Mouse (Mus musculus) hindbrain, embryonic 11.5 days (tissue): ENCODE results near the gene Ank3. TPM values are rescaled to one million over a fixed set of nuclear protein-coding genes. Genes with fewer than 3 reads are reported as not detected.

Experiments used
- ATAC-seq: fragments of 200-750 bp; cut with Nextera tagmentation; 2 replicates; pipeline ENCODE4 v1.8.0; 2017; ENCODE audit warnings: mild to moderate bottlenecking, moderate TSS enrichment, moderate library complexity; ENCODE audit not compliant: low FRiP score
- DNase-seq: peaks from one replicate; pipeline ENCODE4 v3.0.0-alpha.2; 2015; ENCODE audit warnings: low spot score
- H3K27ac ChIP-seq: fragments of 300-500 bp; sonication (generic); 2 replicates; pipeline ENCODE4 v1.5.1; 2014; ENCODE audit warnings: mild to moderate bottlenecking, low read depth, low read length
- H3K27me3 ChIP-seq: fragments of 300-500 bp; sonication (generic); 2 replicates; pipeline ENCODE4 v1.6.1; 2014; ENCODE audit warnings: mild to moderate bottlenecking, low read length, moderate library complexity, mixed read lengths; ENCODE audit not compliant: control insufficient read depth, insufficient read depth
- H3K36me3 ChIP-seq: fragments of 300-500 bp; sonication (generic); 2 replicates; pipeline ENCODE4 v1.6.1; 2014; ENCODE audit warnings: mild to moderate bottlenecking, low read length, moderate library complexity, mixed read lengths; ENCODE audit not compliant: control insufficient read depth, insufficient read depth
- H3K4me1 ChIP-seq: fragments of 300-500 bp; sonication (generic); replicated peaks from 2 replicates; pipeline ENCODE4 v1.6.1; 2014; ENCODE audit warnings: low read length, mixed read lengths; ENCODE audit not compliant: control insufficient read depth, insufficient read depth
- H3K4me2 ChIP-seq: fragments of 300-500 bp; sonication (generic); replicated peaks from 2 replicates; pipeline ENCODE4 v1.6.1; 2014; ENCODE audit warnings: mild to moderate bottlenecking, low read depth, low read length
- H3K4me3 ChIP-seq: fragments of 300-500 bp; sonication (generic); 2 replicates; pipeline ENCODE4 v1.5.1; 2014; ENCODE audit warnings: low read depth, low read length
- H3K9ac ChIP-seq: fragments of 300-500 bp; sonication (generic); 2 replicates; pipeline ENCODE4 v1.6.1; 2014; ENCODE audit warnings: low read depth, low read length
- H3K9me3 ChIP-seq: fragments of 300-500 bp; sonication (generic); 2 replicates; pipeline ENCODE4 v1.6.1; 2016; ENCODE audit warnings: low read length; ENCODE audit not compliant: control insufficient read depth
- WGBS: fragments of 180-500 bp; shearing (Covaris S2); extraction: QIAGEN DNeasy Blood & Tissue Kit; methylation state at CpG from one replicate; pipeline ENCODE4 v1.1.7; 2014; 5-methylcytosine and 5-hydroxymethylcytosine counted together
- polyA plus RNA-seq: library from polyadenylated mRNA; unstranded; fragments of >200 nt; fragmentation: Nextera tagmentation; extraction: Ambion mirVana; gene quantifications from 2 replicates; pipeline ENCODE4 v1.2.1, GENCODE M21; 2014

Gene Ank3
- polyA plus RNA-seq, 1 experiment from 2014 or later = 97.7 TPM

DNA sequence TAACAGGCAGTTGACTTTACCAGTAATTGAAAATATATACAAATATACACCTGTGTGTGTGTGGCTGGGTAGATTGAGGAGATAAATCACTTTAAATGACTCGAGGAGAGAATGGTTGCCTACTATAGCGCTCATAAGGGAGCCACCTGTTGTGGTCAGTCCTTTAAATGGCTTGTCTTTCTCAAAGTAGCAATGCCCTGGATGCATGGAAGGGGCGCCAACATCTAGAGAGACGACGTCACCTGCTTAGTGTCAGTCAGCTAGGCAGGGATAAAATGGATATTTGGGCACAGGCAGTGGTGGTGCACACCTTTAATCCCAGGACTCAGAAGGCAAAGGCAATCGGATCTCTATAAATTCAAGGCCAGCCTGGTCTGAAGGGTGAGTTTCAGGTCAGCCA is 29.3 kb upstream of the Ank3 start:
- ATAC-seq (no peak), DNase-seq (no peak)
- Histone ChIP-seq H3K27ac (no peak overlapping the region), H3K4me2 (no peak overlapping the region), H3K4me3 (no peak overlapping the region), H3K9ac (no peak overlapping the region), H3K9me3 (no peaks in the 10 kb centered on the region), H3K27me3 (no peaks in the 10 kb centered on the region), H3K36me3 (no peaks in the 10 kb centered on the region), H3K4me1 (no peaks in the 10 kb centered on the region)
- 87% methylated on average over 6 of the region's 6 CpGs for WGBS

DNA sequence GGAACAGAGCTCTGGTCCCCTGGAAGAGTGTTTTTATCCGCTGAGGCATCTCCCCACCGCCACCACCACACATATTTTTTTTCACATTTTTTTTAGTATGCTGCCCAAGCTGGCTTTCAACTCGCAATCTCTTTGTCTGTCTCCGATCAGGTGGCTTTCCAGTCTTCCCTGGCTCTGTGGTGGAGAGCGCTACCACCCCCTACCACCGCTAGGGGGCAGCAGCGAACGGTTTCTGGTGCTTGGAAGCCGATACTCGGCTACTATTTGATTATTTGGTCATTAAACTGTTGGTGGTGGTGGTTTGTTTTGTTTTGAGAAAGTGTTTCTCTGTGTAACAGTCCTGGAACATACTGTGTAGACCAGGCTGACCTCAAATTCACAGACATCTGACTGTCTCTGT is 27.1 kb upstream of the Ank3 start:
- DNase-seq = peak; percentile 77
- H3K4me1 ChIP-seq = no peaks in the 10 kb centered on the region
- WGBS = 13% methylated on average over 10 of the region's 10 CpGs
- no peak overlapping the region for H3K4me2 ChIP-seq
- H3K27ac ChIP-seq = no peak overlapping the region
- no peaks in the 10 kb centered on the region for H3K36me3 ChIP-seq
- no peaks in the 10 kb centered on the region for H3K9me3 ChIP-seq
- H3K27me3 ChIP-seq = no peaks in the 10 kb centered on the region
- no peak overlapping the region for H3K9ac ChIP-seq
- no peak overlapping the region for H3K4me3 ChIP-seq
- ATAC-seq = no peak

DNA sequence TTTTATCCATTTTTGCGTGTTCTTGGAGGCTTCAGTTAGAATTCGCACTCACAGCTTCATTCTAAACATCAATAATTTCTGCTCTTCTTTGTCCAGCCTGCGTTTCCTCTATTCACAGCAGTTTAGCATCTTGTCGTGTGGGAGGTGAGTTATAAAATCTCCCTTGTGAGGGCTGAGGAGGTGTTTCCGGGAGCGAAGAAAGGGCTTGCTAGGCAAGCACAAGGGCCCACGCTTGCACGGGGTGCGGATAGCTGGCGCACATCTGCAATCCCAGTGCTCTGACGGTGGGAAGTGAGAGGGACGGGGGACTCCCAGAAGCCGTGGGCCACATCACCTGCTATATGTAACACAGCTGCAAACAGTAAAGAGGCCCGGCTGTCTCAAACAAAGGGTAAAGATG is 26.5 kb upstream of the Ank3 start:
- DNase-seq (no peak), ATAC-seq (no peak)
- no peaks in the 10 kb centered on the region for H3K36me3 ChIP-seq
- no peak overlapping the region for H3K27ac ChIP-seq
- H3K4me3 ChIP-seq = no peak overlapping the region
- H3K27me3 ChIP-seq = no peaks in the 10 kb centered on the region
- H3K4me2 ChIP-seq = no peak overlapping the region
- H3K9ac ChIP-seq = no peak overlapping the region
- H3K4me1 ChIP-seq = no peaks in the 10 kb centered on the region
- WGBS = 89% methylated on average over 14 of the region's 14 CpGs
- no peaks in the 10 kb centered on the region for H3K9me3 ChIP-seq

DNA sequence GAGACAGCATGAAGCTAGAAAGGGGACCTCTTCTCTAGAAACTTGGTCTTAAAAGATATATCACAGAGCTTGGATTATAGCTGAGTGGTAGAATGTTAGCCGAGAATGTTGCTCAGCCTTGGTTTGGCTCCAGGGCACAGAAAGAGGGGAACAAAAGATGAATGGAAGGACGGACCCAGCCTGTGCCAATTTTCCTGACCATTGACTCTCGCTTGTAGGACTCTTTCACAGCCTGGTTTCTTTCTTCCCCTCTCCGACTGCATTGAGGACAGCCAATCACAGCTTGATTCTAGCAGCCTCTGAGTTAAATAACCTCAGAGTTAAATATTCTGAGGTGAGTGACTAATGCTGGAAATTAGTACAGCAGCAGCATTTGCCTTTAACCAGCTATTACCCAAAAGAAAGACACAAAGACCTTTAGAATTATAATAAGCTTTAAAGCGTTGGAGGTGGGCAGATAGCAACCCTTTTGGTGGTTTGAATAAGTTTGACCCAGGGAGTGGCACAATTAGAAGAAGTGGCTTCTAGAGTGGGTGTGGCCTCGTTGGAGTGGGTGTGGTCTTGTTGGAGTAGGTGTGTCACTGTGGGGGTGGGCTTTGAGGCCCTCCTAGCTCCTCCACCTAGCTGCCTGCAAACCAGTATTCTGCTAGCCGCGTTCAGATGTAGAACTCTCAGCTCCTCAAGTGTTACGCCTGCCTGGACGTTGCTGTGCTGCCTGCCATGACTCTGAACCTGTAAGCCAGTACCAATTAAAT is 24.6 kb upstream of the Ank3 start:
- no peak for DNase-seq
- 62% methylated on average over 10 of the region's 10 CpGs for WGBS

DNA sequence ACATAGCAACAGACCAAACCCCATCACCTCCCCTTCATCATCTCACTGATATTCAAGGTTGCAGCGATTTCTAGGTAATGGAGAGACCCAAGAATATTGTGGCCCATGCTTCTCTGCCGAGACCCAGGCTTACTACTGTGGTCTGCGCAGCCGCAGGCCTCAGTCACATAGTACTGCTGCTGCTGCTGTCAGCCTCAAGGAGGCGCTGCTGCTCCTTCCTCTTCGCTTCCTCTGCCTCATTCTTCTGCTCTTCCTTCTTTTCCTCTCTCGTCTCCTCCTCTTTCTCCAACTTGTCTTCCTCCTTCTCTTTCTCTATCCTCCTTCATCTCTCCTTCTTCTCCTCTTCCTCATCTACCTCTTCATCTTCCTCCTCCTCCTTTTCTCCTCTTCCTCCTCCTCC is 23.4 kb upstream of the Ank3 start:
- 50% methylated on average over 7 of the region's 7 CpGs for WGBS
- ATAC-seq (no peak), DNase-seq (no peak)
- no peaks in the 10 kb centered on the region for H3K4me1 ChIP-seq
- H3K4me3 ChIP-seq = no peak overlapping the region
- H3K9me3 ChIP-seq = no peaks in the 10 kb centered on the region
- no peak overlapping the region for H3K9ac ChIP-seq
- no peaks in the 10 kb centered on the region for H3K36me3 ChIP-seq
- H3K27ac ChIP-seq = no peak overlapping the region
- H3K4me2 ChIP-seq = no peak overlapping the region
- H3K27me3 ChIP-seq = no peaks in the 10 kb centered on the region

More for the DNA sequence above, 24.6 kb upstream of the Ank3 start:
- no peak overlapping the region for H3K4me3 ChIP-seq
- H3K9me3 ChIP-seq = no peaks in the 10 kb centered on the region
- no peaks in the 10 kb centered on the region for H3K27me3 ChIP-seq
- no peaks in the 10 kb centered on the region for H3K4me1 ChIP-seq
- H3K27ac ChIP-seq = no peak overlapping the region
- no peak overlapping the region for H3K9ac ChIP-seq
- H3K36me3 ChIP-seq = no peaks in the 10 kb centered on the region
- ATAC-seq = no peak
- H3K4me2 ChIP-seq = no peak overlapping the region

DNA sequence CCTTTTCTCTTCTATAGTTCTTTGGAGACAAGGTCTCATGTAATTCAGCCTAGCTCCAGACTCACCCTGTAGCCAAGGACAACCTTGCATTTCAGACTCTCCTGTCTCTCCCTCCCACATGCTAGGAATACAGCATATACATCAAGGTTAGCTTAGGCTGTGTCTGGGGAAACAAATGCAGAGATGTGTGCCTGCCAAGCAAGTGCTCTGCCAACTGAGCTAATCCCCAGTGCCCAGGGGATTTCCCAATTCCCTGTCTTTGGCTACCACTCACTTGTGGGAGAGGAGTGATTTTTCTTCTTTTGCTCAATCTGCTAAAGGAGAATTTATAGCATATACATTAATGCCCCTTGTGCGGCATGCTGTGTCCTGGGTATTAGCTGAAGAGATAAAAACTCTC is 15.4 kb upstream of the Ank3 start:
- Histone ChIP-seq H3K9ac (no peak overlapping the region), H3K27ac (no peak overlapping the region), H3K36me3 (no peaks in the 10 kb centered on the region), H3K4me1 (no peaks in the 10 kb centered on the region), H3K9me3 (no peaks in the 10 kb centered on the region), H3K4me2 (no peak overlapping the region), H3K27me3 (no peaks in the 10 kb centered on the region), H3K4me3 (no peak overlapping the region)
- 100% methylated on average over 1 of the region's 1 CpGs for WGBS
- ATAC-seq = no peak
- no peak for DNase-seq

DNA sequence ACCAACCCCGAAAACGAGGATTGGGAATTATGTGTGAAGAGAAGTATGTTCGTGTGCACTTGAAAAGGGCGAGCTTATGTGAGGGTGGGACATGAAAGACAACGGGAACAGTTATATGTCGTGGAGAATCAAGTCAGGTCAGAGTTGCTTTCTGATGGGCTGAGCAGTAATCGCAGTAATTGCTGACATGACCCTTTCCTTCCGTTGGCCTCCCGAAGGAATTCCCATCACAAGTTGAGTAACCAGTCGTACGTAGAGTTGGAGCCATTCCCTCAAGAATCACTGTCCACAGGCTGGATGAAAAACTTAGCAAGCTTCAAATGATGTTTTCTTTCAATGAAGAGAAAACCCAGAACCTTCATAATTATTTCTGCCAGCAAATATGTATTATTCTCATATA is 13.9 kb upstream of the Ank3 start:
- no peak overlapping the region for H3K4me2 ChIP-seq
- no peak overlapping the region for H3K9ac ChIP-seq
- H3K9me3 ChIP-seq = no peaks in the 10 kb centered on the region
- no peak overlapping the region for H3K4me3 ChIP-seq
- H3K27ac ChIP-seq = no peak overlapping the region
- WGBS = 78% methylated on average over 11 of the region's 11 CpGs
- ATAC-seq (no peak), DNase-seq (no peak)
- H3K36me3 ChIP-seq = no peaks in the 10 kb centered on the region
- no peaks in the 10 kb centered on the region for H3K4me1 ChIP-seq
- H3K27me3 ChIP-seq = no peaks in the 10 kb centered on the region

DNA sequence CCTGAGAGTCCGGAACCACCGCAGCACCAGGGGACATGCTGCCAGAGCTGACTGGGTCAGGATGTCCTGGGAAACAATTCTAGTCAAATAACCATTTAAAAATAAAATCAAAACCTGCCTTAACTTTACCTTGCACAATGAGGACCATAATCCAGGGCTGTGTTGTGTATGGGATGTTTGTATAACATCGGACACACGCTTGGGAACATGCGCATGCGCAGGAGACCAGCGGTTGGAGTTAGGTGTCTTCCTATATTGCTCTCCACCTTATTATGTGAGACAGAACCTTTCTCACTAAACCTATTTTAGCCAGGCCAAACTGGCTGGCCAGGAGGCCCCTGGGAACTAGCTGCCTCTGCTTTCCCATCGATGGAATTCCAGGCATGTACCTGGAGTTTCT is 13.4 kb upstream of the Ank3 start:
- ATAC-seq (no peak), DNase-seq (no peak)
- 91% methylated on average over 8 of the region's 8 CpGs for whole genome bisulfite sequencing
- no peaks in the 10 kb centered on the region for H3K4me1 ChIP-seq
- H3K4me2 ChIP-seq = no peak overlapping the region
- no peaks in the 10 kb centered on the region for H3K9me3 ChIP-seq
- no peak overlapping the region for H3K9ac ChIP-seq
- no peaks in the 10 kb centered on the region for H3K27me3 ChIP-seq
- no peaks in the 10 kb centered on the region for H3K36me3 ChIP-seq
- no peak overlapping the region for H3K4me3 ChIP-seq
- no peak overlapping the region for H3K27ac ChIP-seq

DNA sequence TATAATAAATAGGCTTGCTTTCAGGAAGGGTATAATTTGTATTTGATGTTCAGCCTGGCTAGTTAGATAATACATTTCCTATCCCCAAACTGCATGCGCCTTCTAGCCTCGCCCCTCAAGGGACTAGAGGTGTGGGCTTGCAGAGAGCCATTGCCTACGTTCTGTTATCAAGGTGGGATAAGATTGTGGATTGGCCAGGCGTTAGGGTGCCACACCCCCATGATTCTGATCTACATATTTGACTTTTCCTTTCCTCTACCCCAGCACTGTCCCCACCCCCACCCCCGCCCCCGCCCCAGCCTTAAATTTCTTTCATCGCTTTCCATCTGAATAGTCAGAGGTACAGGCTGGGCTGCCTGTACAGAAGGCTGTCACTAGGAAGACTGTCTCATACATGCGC is 11.8 kb upstream of the Ank3 start:
- DNase-seq (no peak), ATAC-seq (no peak)
- H3K4me2 ChIP-seq = no peak overlapping the region
- no peak overlapping the region for H3K4me3 ChIP-seq
- WGBS = 71% methylated on average over 8 of the region's 8 CpGs
- no peaks in the 10 kb centered on the region for H3K27me3 ChIP-seq
- no peaks in the 10 kb centered on the region for H3K36me3 ChIP-seq
- H3K9ac ChIP-seq = no peak overlapping the region
- H3K4me1 ChIP-seq = no peaks in the 10 kb centered on the region
- H3K9me3 ChIP-seq = no peaks in the 10 kb centered on the region
- H3K27ac ChIP-seq = no peak overlapping the region
